Mouse (Mus musculus): ENCODE results near the gene Sowaha.

DNA sequence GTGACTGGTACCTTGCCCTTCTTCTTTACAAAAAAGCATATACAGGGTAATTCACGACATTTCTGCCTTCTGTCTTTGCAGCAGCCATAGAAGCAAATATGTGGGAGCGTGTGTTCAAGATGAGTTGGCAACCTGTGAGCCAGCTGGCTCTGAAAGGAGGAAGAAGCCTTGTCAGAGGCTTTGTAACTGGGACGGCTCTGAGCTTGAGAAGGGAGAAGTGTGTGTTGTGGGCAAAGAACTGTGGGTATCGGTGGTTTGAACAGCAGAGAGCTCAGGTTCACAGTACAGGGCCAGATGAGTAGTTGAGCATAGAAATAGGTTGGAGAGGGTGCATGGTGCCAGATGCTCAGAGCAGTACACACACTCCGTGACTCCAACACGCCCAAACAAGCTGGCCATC is 16.9 kb upstream of the Sowaha start:
- no peak for TF ChIP-seq ZC3H11A (IDR thresholded peaks at IDR 0.05; ENCODE audit: borderline replicate concordance, low read depth, low read length)
- TF ChIP-seq CHD2 (IDR thresholded peaks at IDR 0.05; ENCODE audit: low read depth, low read length) = no peak
- TF ChIP-seq ZNF384 (IDR thresholded peaks at IDR 0.05; ENCODE audit: low read depth, low read length) = no peak
- TF ChIP-seq HCFC1 (IDR thresholded peaks at IDR 0.05; ENCODE audit: borderline replicate concordance, insufficient read depth, low read length) = no peak
- no peak for TF ChIP-seq MAFK (IDR thresholded peaks at IDR 0.05; ENCODE audit: insufficient read depth, low read depth, low read length)

Measured in ES-E14 (cell line).